Mouse (Mus musculus) kidney, postnatal 0 days (tissue): ENCODE measurements around the gene Ina. TPM values are rescaled to one million over a fixed set of nuclear protein-coding genes. Genes with fewer than 3 reads are reported as not detected.

Experiments used
- ATAC-seq: fragments of 200-750 bp; cut with Nextera tagmentation; replicated peaks from 2 replicates; pipeline ENCODE4 v1.8.0; 2017; ENCODE audit warnings: low read depth, moderate number of reproducible peaks, moderate TSS enrichment, moderate library complexity; ENCODE audit not compliant: low FRiP score
- DNase-seq: peaks from one replicate; pipeline ENCODE4 v3.0.0-alpha.2; 2016; ENCODE audit warnings: low spot score
- H3K27ac ChIP-seq: fragments of 300-500 bp; sonication (generic); 2 replicates; pipeline ENCODE4 v1.5.1; 2014; ENCODE audit warnings: mild to moderate bottlenecking
- H3K27me3 ChIP-seq: fragments of 300-500 bp; sonication (generic); 2 replicates; pipeline ENCODE4 v1.6.1; 2014; ENCODE audit warnings: low read length, mixed read lengths; ENCODE audit not compliant: insufficient read depth
- H3K36me3 ChIP-seq: fragments of 300-500 bp; sonication (generic); 2 replicates; pipeline ENCODE4 v1.6.1; 2014; ENCODE audit warnings: low read length, mixed read lengths; ENCODE audit not compliant: insufficient read depth
- H3K4me1 ChIP-seq: fragments of 300-500 bp; sonication (generic); replicated peaks from 2 replicates; pipeline ENCODE4 v1.6.1; 2014; ENCODE audit warnings: antibody characterized with exemption, low read length, mixed read lengths; ENCODE audit not compliant: insufficient read depth
- H3K4me2 ChIP-seq: fragments of 300-500 bp; sonication (generic); 2 replicates; pipeline ENCODE4 v1.6.1; 2014; ENCODE audit warnings: mild to moderate bottlenecking, low read length, moderate library complexity, mixed read lengths
- H3K4me3 ChIP-seq: fragments of 300-500 bp; sonication (generic); replicated peaks from 2 replicates; pipeline ENCODE4 v1.5.1; 2014; ENCODE audit warnings: low read depth, low read length
- H3K9ac ChIP-seq: fragments of 300-500 bp; sonication (generic); 2 replicates; pipeline ENCODE4 v1.6.1; 2014; ENCODE audit warnings: low read depth, low read length
- H3K9me3 ChIP-seq: fragments of 300-500 bp; sonication (generic); replicated peaks from 2 replicates; pipeline ENCODE4 v1.6.1; 2016; ENCODE audit warnings: low read length, inconsistent platforms, mixed read lengths
- CTCF ChIP-seq: IDR thresholded peaks from 2 replicates; pipeline ENCODE4 v1.5.1; 2016; ENCODE audit warnings: antibody characterized with exemption, low read depth, mild to moderate bottlenecking, moderate library complexity
- whole genome bisulfite sequencing: fragments of 180-500 bp; shearing (Covaris S2); extraction: QIAGEN DNeasy Blood & Tissue Kit; methylation state at CpG from one replicate; pipeline ENCODE4 v1.1.7; 2014; 5-methylcytosine and 5-hydroxymethylcytosine counted together
- polyA plus RNA-seq: library from polyadenylated mRNA; unstranded; fragments of >200 nt; fragmentation: Nextera tagmentation; extraction: Ambion mirVana; gene quantifications from 2 replicates; pipeline ENCODE4 v1.2.1, GENCODE M21; 2015

Gene Ina
- polyA plus RNA-seq, 1 experiment from 2014 or later, result 0.24 TPM

DNA sequence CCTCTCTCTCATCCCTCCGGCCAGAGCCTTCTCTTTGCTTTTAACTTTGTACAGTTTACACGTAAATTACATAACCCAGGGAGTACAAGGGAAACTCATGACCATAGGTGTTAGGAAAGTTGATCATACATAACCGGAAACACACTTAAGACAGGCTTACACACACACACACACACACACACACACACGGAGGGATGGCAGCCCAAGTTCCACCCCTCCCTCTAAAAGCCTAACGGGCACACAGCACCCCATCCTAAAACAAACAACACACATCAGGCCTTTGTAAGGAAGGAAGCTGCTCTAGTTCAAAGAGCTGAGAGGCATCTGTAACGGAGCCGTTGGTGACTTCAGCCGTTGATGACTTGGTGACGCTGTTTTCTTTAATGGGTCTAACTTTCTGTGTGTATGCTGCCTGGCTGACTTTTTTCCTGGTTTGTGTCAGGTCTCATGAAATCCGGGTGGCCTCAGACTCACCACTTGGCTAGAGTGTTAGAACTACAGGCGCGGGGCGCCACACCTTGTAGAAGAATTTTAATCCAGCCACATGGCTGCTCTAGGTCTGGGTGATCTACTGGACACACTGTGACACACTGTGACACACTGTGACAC lies 44.3 kb upstream of the Ina start:
- ATAC-seq, result no peak; the same call in 1 of the 2 replicates
- no peak overlapping the region for H3K9ac ChIP-seq
- no peak for TF ChIP-seq CTCF

DNA sequence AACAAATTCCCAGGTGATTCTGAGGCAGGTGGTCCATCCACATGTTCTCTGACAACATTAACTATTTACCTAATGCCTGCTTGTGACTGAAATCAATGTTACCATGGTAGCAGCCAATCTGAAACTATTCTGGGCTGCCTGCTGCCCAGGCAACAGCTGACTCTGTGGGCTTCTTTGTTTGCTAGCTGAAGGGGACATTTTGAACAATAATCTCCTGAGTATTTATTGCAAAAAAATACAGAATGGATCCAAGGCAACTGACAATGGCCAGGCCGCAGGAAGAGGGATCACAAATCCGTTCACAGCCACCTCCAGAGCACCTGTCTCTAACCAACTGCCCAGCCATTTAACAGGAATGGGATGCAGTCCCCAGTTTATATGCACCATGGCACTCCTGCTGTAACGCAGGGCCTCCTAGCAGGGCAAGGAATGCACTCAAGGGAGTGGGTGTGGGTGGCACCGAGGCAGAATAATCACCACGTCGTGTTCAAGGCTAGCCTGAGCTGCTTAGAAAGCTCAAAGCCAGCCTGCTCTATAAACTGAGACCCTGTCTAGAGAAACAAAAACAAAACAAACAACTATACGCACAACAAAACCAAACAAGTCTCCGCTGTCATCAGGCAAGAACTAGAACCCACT lies 43.3 kb upstream of the Ina start:
- DNase-seq, result no peak
- no peak overlapping the region for H3K4me3 ChIP-seq
- WGBS, result 66% methylated on average over 8 of the region's 8 CpGs
- no peaks in the 10 kb centered on the region for H3K36me3 ChIP-seq
- no peaks in the 10 kb centered on the region for H3K9me3 ChIP-seq
- no peak overlapping the region for H3K27ac ChIP-seq
- no peak overlapping the region for H3K9ac ChIP-seq
- ATAC-seq, result no peak
- H3K4me1 ChIP-seq, result peaks cover 8% of the 10 kb centered on the region; the same call in 1 of the 2 replicates
- H3K4me2 ChIP-seq, result no peak overlapping the region
- TF ChIP-seq CTCF, result no peak
- no peaks in the 10 kb centered on the region for H3K27me3 ChIP-seq

More for the DNA sequence above, 44.3 kb upstream of the Ina start:
- Histone ChIP-seq H3K4me1 (peaks cover 8% of the 10 kb centered on the region; the same call in 1 of the 2 replicates), H3K4me3 (no peak overlapping the region), H3K27me3 (no peaks in the 10 kb centered on the region), H3K36me3 (no peaks in the 10 kb centered on the region), H3K27ac (no peak overlapping the region), H3K4me2 (no peak overlapping the region; the same call in 1 of the 2 replicates), H3K9me3 (no peaks in the 10 kb centered on the region)
- DNase-seq, result no peak
- 35% methylated on average over 13 of the region's 13 CpGs for WGBS

DNA sequence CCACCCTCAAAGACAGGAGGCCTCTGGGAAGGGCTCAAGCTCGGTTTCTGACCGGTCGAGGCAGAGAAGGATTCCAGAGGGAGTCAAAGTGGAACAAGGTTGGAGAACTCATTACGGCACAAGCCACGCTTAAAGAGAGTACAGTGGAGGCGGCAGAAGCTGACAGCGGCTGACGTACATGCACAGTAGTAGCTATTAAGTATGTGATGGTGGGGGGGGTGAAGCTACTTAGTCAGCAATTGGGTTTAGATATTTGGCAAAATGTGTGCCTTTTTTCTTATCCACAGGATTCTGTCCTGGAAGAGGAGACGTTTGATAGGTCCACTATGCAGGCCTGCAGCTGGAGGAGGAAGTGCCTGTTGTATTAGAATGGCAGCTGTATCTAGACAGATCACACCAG lies 42.8 kb upstream of the Ina start:
- H3K4me3 ChIP-seq, result no peak overlapping the region
- DNase-seq (no peak), ATAC-seq (no peak)
- no peak overlapping the region for H3K4me2 ChIP-seq
- no peak overlapping the region for H3K9ac ChIP-seq
- no peak for TF ChIP-seq CTCF
- H3K36me3 ChIP-seq, result no peaks in the 10 kb centered on the region
- no peak overlapping the region for H3K27ac ChIP-seq
- WGBS, result 62% methylated on average over 9 of the region's 9 CpGs
- H3K9me3 ChIP-seq, result no peaks in the 10 kb centered on the region
- peaks cover 8% of the 10 kb centered on the region; the same call in 1 of the 2 replicates for H3K4me1 ChIP-seq
- H3K27me3 ChIP-seq, result no peaks in the 10 kb centered on the region

DNA sequence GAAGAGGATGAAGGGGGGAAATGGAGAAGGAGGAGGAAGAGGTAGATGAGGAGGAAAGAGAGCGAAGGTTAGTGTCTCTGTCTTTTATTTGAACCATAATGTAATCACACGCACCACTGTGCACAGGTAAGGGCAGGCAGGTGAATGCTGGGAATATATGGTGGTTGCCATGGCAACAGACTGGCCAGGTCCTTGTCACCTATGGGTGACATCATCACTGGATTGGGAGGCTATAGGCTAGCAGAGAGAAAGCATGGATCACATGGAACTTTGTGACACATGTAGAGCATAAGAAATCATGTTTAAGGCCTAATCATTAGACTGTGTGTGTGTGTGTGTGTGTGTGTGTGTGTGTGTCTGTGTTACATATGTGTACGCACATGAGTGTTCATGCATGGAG lies 42.3 kb upstream of the Ina start:
- ATAC-seq (no peak), DNase-seq (no peak)
- H3K9me3 ChIP-seq, result no peaks in the 10 kb centered on the region
- H3K4me2 ChIP-seq, result no peak overlapping the region
- H3K36me3 ChIP-seq, result no peaks in the 10 kb centered on the region
- H3K27me3 ChIP-seq, result no peaks in the 10 kb centered on the region
- H3K4me1 ChIP-seq, result peaks cover 8% of the 10 kb centered on the region; the same call in 1 of the 2 replicates
- WGBS, result 93% methylated on average over 3 of the region's 3 CpGs
- no peak overlapping the region for H3K27ac ChIP-seq
- H3K9ac ChIP-seq, result no peak overlapping the region
- TF ChIP-seq CTCF, result no peak
- H3K4me3 ChIP-seq, result no peak overlapping the region

DNA sequence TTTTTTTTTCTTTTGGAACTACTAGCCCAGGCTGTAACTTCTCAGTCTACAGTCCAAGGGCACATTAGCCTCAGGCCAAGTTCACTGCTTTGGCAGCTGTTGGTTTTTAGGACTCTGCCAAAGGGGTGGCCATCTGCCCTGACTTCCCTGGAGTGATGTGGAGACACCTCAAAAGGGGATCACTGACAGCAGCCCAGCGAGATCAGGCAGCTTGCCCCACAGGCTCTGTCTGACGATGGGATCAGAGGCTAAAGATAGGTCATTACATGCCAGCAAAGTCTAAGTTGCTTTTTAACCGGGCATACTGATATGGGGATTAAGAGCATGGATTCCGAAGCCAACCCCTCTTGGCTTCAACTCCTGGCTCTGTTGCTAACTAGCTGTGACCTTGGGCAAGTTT lies 38.9 kb upstream of the Ina start:
- WGBS, result 61% methylated on average over 4 of the region's 4 CpGs
- H3K4me2 ChIP-seq, result no peak overlapping the region
- TF ChIP-seq CTCF, result no peak
- peaks cover 3% of the 10 kb centered on the region; the same call in 1 of the 2 replicates for H3K4me1 ChIP-seq
- no peaks in the 10 kb centered on the region for H3K9me3 ChIP-seq
- no peak overlapping the region for H3K9ac ChIP-seq
- no peak for ATAC-seq
- H3K36me3 ChIP-seq, result no peaks in the 10 kb centered on the region
- H3K27ac ChIP-seq, result no peak overlapping the region
- DNase-seq, result no peak
- H3K4me3 ChIP-seq, result no peak overlapping the region
- H3K27me3 ChIP-seq, result no peaks in the 10 kb centered on the region

DNA sequence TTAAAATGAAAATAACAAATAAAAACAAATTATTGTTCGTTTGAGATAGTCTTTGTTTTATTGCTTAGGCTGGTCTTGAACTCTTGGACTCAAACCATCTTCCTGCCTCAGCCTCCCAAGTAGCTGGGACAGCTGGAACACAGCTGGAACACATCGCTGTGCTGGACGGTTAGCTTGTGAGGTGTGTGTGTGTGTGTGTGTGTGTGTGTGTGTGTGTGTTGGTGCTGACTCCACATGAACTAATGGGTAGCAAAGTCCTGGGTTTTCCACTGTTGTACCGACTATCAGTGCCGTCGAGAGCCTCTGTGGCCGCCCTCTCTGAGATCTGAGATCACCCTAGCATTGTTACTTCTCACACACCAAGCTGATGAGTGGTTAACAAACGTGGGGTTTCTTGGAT lies 38.5 kb upstream of the Ina start:
- H3K4me3 ChIP-seq, result no peak overlapping the region
- no peak overlapping the region for H3K4me2 ChIP-seq
- H3K9ac ChIP-seq, result no peak overlapping the region
- H3K36me3 ChIP-seq, result no peaks in the 10 kb centered on the region
- no peak for TF ChIP-seq CTCF
- no peaks in the 10 kb centered on the region for H3K9me3 ChIP-seq
- WGBS, result 82% methylated on average over 8 of the region's 8 CpGs
- DNase-seq, result no peak
- H3K4me1 ChIP-seq, result peaks cover 3% of the 10 kb centered on the region; the same call in 1 of the 2 replicates
- no peak overlapping the region for H3K27ac ChIP-seq
- H3K27me3 ChIP-seq, result no peaks in the 10 kb centered on the region
- ATAC-seq, result no peak
